Mouse (Mus musculus): ENCODE data around the gene Wasl.

The Wasl gene

GRCm38 (mm10) chr6:24604289-24604688 is 60.5 kb downstream of the Wasl start:
- DNase-seq (ENCODE audit: low read depth, low spot score) = no peak

DNA sequence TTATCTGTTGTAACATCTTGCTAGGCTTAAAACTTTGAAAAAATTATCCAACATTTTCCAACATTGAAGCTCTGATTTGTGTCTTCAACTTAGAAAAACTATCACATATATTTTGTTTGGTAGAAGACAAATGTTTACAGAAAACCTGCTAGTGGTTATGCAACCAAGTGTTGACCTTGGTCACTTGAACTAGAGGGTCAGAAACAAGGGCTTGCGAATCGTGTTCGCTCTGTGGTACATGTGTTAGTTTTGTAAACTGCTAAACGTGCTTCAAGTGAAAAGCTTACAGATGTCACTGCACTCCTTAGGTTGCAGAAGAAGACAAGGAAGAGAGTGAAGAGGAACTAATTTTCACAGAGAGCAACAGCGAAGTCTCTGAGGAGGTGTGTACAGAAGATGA is 61.8 kb downstream of the Wasl start:
- DNase-seq (ENCODE audit: low read depth, low spot score) = no peak

DNA sequence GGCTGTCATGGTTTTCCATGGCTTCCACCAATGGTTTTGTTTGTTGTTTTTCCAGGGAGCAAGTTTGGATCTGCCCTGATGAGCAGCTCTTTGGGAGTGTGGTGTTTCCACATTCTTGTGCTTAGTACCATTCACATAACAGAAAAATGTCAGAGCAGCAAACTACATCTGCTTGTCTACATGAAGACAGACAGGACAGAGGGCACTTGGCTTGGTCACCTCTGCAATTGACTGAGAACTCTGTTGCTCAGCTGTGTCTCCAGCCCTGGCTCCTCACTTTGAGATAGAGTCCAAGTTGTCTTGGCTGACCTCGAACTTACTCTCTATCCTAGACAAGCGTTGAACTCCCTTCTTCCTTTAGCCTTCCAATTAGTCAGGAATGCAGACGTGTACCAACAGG is 62.5 kb downstream of the Wasl start:
- no peak for DNase-seq (ENCODE audit: low read depth, low spot score)

GRCm38 (mm10) chr6:24601668-24602067 is 63.1 kb downstream of the Wasl start:
- DNase-seq (ENCODE audit: low read depth, low spot score) = no peak

- DNase-seq (ENCODE audit: low read depth, low spot score) = peak; percentile 19
Observed at GRCm38 (mm10) chr6:24600726-24601125, 64.1 kb downstream of the Wasl start.

- no peak for DNase-seq (ENCODE audit: low read depth, low spot score)
Observed at GRCm38 (mm10) chr6:24600134-24600533, 64.7 kb downstream of the Wasl start.

- no peak for DNase-seq (ENCODE audit: low read depth, low spot score)
Observed at GRCm38 (mm10) chr6:24599639-24600038, 65.2 kb downstream of the Wasl start.

DNA sequence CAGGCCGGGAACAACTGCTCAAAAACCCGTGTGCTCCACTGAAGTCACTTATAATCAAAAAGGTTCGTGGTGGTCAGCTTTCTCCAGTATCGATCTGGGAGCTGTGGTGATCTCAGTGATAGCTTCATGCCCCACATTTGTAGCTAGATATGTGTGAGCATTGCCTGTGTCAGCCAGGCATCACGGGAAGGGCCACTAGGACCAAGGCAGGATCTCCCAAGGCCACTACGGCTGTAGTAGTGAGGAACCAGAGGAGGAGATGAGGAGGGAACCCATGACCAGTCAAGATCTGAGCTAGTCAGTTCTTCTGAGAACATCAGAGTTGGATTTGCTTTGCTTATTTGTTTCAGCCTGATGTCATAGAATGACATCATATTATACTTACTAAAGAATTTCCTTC is 65.6 kb downstream of the Wasl start:
- DNase-seq (ENCODE audit: low read depth, low spot score) = no peak

DNA sequence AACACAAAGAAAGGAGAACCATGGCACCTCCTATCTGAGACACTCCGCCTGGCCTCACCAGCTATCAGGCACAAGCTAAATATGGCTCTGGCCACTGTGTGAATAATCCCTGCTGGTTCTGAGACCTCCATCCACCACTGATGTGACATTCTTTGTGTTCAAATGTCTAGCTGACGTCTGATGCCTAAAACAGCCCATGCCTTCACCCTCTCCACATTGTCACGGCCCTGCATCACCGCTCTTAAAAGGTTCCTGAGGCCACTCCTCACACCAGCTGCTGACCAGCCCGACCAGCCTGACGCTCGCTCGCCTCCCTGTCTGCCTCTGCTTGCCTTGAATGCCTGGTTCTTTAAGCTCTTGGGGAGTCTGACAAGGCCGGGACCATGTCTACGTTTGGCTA is 67.3 kb downstream of the Wasl start, which contains the start of gene Lmod2:
Lmod2 (plus strand) TSS at position 263 of the 400 bp plus-strand sequence.
- DNase-seq (ENCODE audit: low read depth, low spot score) = no peak

- no peak for DNase-seq (ENCODE audit: low read depth, low spot score)
Observed at GRCm38 (mm10) chr6:24591525-24592218, 73.1 kb downstream of the Wasl start.

- DNase-seq (ENCODE audit: low read depth, low spot score) = no peak
Observed at GRCm38 (mm10) chr6:24590282-24590681, 74.5 kb downstream of the Wasl start.

- DNase-seq (ENCODE audit: low read depth, low spot score) = peak; percentile 50
Observed at GRCm38 (mm10) chr6:24586885-24587284, 77.9 kb downstream of the Wasl start.

DNA sequence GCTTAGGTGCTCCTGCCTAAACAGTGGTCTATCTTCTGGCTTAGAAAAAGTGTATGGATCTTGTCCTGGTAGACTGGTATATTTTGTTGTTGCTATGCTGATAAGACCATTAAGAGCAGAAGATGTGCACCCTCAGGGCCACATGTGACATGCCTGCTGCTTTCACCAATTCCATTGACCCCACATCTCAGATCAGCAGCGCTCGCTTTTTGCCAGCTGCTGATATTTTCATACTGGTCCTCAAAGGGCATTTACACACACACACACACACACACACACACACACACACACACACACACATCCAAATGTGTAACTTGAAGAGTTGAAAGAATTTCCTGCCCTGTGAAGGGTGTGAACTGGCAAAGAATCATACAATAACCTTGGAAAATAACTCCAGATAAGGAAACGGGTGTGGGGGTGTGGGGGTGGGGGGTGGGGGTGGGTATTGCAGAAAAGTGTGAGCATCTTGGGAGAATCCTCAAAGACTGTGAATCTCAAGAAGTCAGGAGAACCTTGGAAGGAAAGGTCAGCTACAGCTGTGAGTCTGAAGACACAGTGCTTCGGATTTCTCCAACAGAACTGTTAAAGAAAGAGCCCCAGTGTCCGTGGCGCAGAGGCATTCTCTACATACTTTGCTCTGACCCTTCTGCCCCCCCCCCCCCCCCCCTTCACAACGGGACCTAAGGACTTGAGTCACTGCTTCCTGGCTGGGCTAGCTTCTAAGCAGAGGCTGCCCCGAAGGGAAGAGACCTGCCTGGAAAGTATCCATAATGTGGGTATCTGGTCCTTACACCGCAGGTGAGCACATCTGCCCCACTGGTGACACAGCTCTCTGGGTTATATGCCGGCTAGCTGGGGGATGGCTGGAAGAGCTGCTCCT is 79.1 kb downstream of the Wasl start:
- no peak for DNase-seq (ENCODE audit: low read depth, low spot score)

GRCm38 (mm10) chr6:24583456-24583855 is 81.4 kb downstream of the Wasl start:
- DNase-seq (ENCODE audit: low read depth, low spot score) = no peak

- DNase-seq (ENCODE audit: low read depth, low spot score) = no peak
Observed at GRCm38 (mm10) chr6:24573319-24573718, 91.5 kb downstream of the Wasl start.

GRCm38 (mm10) chr6:24572431-24572830 is 92.4 kb downstream of the Wasl start:
- no peak for DNase-seq (ENCODE audit: low read depth, low spot score)

- no peak for DNase-seq (ENCODE audit: low read depth, low spot score)
Observed at GRCm38 (mm10) chr6:24571126-24571525, 93.7 kb downstream of the Wasl start.

DNA sequence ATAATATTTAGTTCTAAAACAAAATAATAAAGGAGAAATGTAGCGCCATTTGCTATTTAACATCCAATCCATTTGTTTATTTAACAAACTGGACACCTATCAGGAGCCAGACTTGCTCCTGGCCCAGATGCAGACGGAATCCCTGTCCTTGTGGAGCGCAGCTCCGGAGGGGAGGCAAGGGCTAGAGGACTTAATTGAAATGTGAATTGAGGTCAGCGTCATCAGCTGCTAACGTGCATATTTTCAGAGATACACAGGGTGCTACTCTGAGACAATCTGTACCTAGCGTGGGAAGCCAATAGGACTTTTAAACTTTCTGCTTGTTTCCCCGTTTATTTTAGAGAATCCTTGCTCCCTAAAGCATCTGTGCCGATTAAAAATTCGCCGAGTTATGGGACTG is 94.5 kb downstream of the Wasl start:
- no peak for DNase-seq (ENCODE audit: low read depth, low spot score)

DNA sequence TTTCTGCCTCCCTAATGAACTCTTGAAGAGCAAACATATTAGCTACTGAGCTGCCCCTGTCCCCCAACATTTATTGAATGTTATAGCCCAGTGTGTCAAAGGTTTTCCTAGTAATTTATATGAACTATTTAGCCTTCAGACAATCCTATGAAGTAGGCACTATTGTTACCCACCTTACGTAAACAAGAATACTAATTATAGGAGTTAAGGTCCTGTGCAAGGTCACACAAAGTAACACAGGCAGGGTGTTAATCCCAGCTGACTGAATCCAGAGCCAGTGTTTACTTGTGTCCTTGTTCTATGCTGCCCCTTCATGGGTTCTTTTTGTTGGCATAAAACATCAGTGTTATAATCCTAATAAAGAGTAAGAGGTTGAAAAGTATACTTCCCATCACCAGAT is 95.1 kb downstream of the Wasl start:
- no peak for DNase-seq (ENCODE audit: low read depth, low spot score)

GRCm38 (mm10) chr6:24568963-24569362 is 95.8 kb downstream of the Wasl start:
- DNase-seq (ENCODE audit: low read depth, low spot score) = peak; percentile 48

- DNase-seq (ENCODE audit: low read depth, low spot score) = no peak
Observed at GRCm38 (mm10) chr6:24564886-24565285, 99.9 kb downstream of the Wasl start.

DNA sequence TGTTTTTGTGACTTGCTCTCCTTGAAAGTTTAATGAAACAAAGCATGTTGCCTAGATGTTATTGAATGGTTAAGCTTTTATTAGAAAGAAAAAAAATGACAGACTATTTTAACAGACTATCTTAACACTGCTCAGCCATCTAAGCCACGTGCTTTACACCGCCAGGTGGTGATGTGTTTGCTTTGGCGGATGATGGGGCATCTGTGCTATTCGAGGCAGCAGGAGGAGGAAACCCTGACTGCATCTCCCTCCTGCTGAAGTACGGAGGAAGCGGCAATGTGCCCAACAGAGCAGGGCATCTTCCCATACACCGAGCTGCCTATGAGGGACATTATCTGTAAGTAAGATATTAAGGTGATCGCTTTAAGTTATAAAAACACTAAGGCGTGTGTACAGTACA is 100.7 kb downstream of the Wasl start:
- peak; percentile 80 for DNase-seq (ENCODE audit: low read depth, low spot score)

Measured in brain, adult 2 months (tissue).